Mouse (Mus musculus): ENCODE data around the gene Lrrc58. TPM values are rescaled to one million over a fixed set of nuclear protein-coding genes. Genes with fewer than 3 reads are reported as not detected.

Lrrc58 gene
- total RNA-seq, 4 experiments from 2014 or later: 57.2 to 67.5 (median 65.3) TPM

- no peak for DNase-seq (ENCODE audit: low spot score)
Observed at GRCm38 (mm10) chr16:37927117-37927516, 58.9 kb downstream of the Lrrc58 start.

- no peak for DNase-seq (ENCODE audit: low spot score)
Observed at GRCm38 (mm10) chr16:37929006-37929405, 60.8 kb downstream of the Lrrc58 start.

GRCm38 (mm10) chr16:37929626-37930025, 61.4 kb downstream of the Lrrc58 start:
- no peak for DNase-seq (ENCODE audit: low spot score)

GRCm38 (mm10) chr16:37934932-37935331, 66.7 kb downstream of the Lrrc58 start:
- DNase-seq (ENCODE audit: low spot score): no peak

GRCm38 (mm10) chr16:37937276-37937675, 69.1 kb downstream of the Lrrc58 start:
- DNase-seq (ENCODE audit: low spot score): no peak

Other genes with a start within 250 kb of the Lrrc58 start
- gene Ndufb4, start 213.9 kb upstream of the Lrrc58 start, total RNA-seq (2022): 100 to 1,000 TPM; 162 to 263 (median 197) TPM
- 10 to 100 TPM; 36.4 to 46.9 (median 43.4) TPM for gene Fstl1, start 91.5 kb upstream of the Lrrc58 start, total RNA-seq (2022)
- gene Gm36028, start 7.2 kb upstream of the Lrrc58 start, total RNA-seq (2022): 1 to 10 TPM in 3 of 4 experiments, under 1 TPM in 1; 0.90 to 1.4 (median 1.3) TPM
- under 1 TPM in 1 of 4 experiments, not detected in 3; 0.06 TPM for gene Gpr156, start 48.1 kb downstream of the Lrrc58 start, total RNA-seq (2022)
- 10 to 100 TPM; 48.8 to 54.3 (median 53.0) TPM for gene Gsk3b, start 220.6 kb downstream of the Lrrc58 start, total RNA-seq (2022)

Measured in heart, adult 8-10 months (tissue).